Mouse (Mus musculus): ENCODE measurements around the gene 4932429P05Rik.

Gene 4932429P05Rik

DNA sequence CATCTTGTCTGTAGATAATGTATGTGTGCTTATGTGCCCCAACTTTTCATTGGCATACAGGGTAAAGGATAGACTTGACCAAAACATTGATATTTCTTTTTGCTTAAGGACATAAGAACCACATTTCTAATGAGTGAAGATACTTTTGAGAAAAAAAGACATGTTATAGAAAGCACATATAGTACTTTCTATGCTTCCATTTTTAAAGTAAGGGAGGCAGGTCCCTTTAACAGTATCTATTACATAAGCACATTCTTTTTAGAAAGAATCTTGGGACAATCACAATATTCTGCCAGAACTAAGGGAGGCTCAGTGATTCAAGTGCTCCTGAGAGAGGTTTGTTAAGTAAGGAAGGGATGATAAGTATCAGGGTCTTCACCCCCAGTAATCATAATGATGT lies at the start of gene 4932429P05Rik:
Gene 4932429P05Rik (plus strand): TSS at position 301 of the 400 bp plus-strand sequence.
- DNase-seq (ENCODE audit: low spot score in 2 of 2), result no peak

All from frontal cortex, postnatal 14 days (tissue).